Mouse (Mus musculus) lung, embryonic 15.5 days (tissue): ENCODE data around the gene Rnf183. TPM values are rescaled to one million over a fixed set of nuclear protein-coding genes. Genes with fewer than 3 reads are reported as not detected.
"Not testable (repeated sequence)": the region's sequence is repeated elsewhere in the genome, so short reads cannot be mapped to it uniquely, and the experiment has no call there.

Experiments
- ATAC-seq: fragments of 200-750 bp; cut with Nextera tagmentation; 2 replicates; pipeline ENCODE4 v1.8.0; 2017; ENCODE audit warnings: moderate number of reproducible peaks, borderline replicate concordance; ENCODE audit not compliant: low FRiP score, low TSS enrichment; ENCODE audit errors: extremely low read depth
- H3K27ac ChIP-seq: fragments of 300-500 bp; sonication (generic); 2 replicates; pipeline ENCODE4 v1.5.1; 2015; ENCODE audit warnings: moderate library complexity, mild to moderate bottlenecking, inconsistent platforms
- H3K27me3 ChIP-seq: fragments of 300-500 bp; sonication (generic); 2 replicates; pipeline ENCODE4 v1.6.1; 2015; ENCODE audit warnings: inconsistent platforms
- H3K36me3 ChIP-seq: fragments of 300-500 bp; sonication (generic); 2 replicates; pipeline ENCODE4 v1.6.1; 2015; ENCODE audit warnings: inconsistent platforms
- H3K4me1 ChIP-seq: fragments of 300-500 bp; sonication (generic); 2 replicates; pipeline ENCODE4 v1.6.1; 2015; ENCODE audit warnings: inconsistent platforms
- H3K4me2 ChIP-seq: fragments of 300-500 bp; sonication (generic); 2 replicates; pipeline ENCODE4 v1.6.1; 2015; ENCODE audit warnings: inconsistent platforms, mild to moderate bottlenecking, moderate library complexity
- H3K4me3 ChIP-seq: fragments of 300-500 bp; sonication (generic); 2 replicates; pipeline ENCODE4 v1.5.1; 2015; ENCODE audit warnings: mild to moderate bottlenecking, inconsistent platforms
- H3K9ac ChIP-seq: fragments of 300-500 bp; sonication (generic); 2 replicates; pipeline ENCODE4 v1.6.1; 2015; ENCODE audit warnings: inconsistent platforms
- H3K9me3 ChIP-seq: fragments of 300-500 bp; sonication (generic); 2 replicates; pipeline ENCODE4 v1.6.1; 2016; ENCODE audit warnings: inconsistent platforms
- WGBS: fragments of 180-500 bp; shearing (Covaris S2); methylation state at CpG from one replicate; pipeline ENCODE4 v1.1.7; 2015; 5-methylcytosine and 5-hydroxymethylcytosine counted together
- polyA plus RNA-seq: library from polyadenylated mRNA; unstranded; fragments of >200 nt; fragmentation: Nextera tagmentation; extraction: Ambion mirVana; gene quantifications from 2 replicates; pipeline ENCODE4 v1.2.1, GENCODE M21; 2015

Rnf183 gene
- polyA plus RNA-seq, result 0.14 TPM in 1 of 2 replicates, not detected in the other

DNA sequence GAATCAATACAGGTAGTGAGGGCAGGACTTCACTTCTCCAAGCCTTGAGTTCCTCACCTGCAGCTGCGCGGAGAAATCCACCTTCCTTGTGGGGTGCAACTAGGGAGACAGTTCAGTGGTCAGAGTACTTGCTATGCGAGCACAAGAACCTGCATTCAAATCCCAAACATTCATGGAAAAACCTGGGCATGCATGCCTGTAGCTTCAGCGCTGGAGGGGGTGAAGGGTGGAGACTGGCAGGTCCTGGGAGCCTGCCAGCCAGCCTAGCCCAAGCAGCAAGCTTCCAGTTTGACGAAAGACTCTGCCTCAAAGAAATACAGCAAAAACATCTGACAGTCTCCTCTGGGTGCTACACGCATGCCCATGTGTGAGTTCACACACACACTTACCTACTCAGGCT lies at the start of gene Rnf183:
Gene Rnf183, minus strand, starts transcription at position 172 of the 400 bp plus-strand sequence.
- no peak within 1 kb of the TSS for H3K4me2 ChIP-seq
- no peak for ATAC-seq
- H3K27me3 ChIP-seq, result no peaks in the 10 kb centered on the region
- no peak within 1 kb of the TSS for H3K4me3 ChIP-seq
- 78% methylated on average over 6 of the region's 6 CpGs for WGBS
- H3K9ac ChIP-seq, result no peak within 1 kb of the TSS
- no peaks in the 10 kb centered on the region for H3K4me1 ChIP-seq
- H3K9me3 ChIP-seq, result no peaks in the 10 kb centered on the region
- no peaks in the 10 kb centered on the region for H3K36me3 ChIP-seq
- H3K27ac ChIP-seq, result no peak within 1 kb of the TSS

GRCm38 (mm10) chr4:62480709-62481605 lies 45.9 kb upstream of the Rnf183 start:
- H3K4me1 ChIP-seq, result peaks cover 14% of the 10 kb centered on the region
- WGBS, result 27% methylated on average over 10 of the region's 10 CpGs
- H3K4me3 ChIP-seq, result peak overlapping the region; percentile 54
- H3K9me3 ChIP-seq, result no peaks in the 10 kb centered on the region
- no peaks in the 10 kb centered on the region for H3K36me3 ChIP-seq
- no peaks in the 10 kb centered on the region for H3K27me3 ChIP-seq
- peak overlapping the region; percentile 23; the same call in 1 of the 2 replicates for H3K27ac ChIP-seq
- peak overlapping the region; percentile 84 for H3K4me2 ChIP-seq
- ATAC-seq, result no peak
- H3K9ac ChIP-seq, result 0 out of 2 replicates have a peak overlapping the region, but pooled peaks have one; percentile 47

DNA sequence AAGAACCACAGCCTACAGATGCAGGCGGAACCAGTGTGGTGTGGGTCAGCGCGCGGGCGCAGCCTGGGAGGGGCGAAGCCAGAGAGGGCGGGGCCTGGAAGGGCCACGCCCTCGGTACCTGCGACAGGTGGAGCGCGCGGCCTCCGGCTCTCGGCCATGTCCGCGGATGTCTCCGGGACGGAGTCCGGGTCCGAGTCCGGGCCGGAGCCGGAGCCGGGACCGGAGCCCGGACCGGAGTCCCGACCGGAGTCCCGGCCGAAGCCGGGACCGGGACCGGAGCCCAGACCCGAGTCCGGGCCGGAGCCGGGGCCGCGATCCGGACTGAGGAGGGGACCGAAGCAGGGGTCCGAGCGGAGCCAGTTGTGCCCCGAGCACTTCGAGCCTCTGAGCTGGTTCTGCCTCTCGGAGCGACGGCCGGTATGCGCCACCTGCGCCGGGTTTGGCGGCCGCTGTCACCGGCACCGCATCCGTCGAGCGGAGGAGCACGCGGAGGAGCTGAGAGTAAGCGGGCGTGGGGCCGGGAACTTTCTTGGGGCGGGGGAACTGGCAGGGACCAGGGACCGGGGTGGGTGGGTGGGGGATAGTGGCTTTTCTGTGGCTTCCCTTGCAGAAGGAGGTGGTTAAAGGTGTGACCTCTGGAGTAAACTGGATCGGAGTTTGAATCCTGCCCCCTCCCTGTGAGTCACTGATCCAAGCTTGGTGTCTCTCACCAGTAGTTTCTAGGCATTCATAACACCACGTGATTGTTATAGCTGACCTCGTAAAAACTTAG lies 45.1 kb upstream of the Rnf183 start, which contains the start of gene Bspry:
Gene Bspry, plus strand, starts transcription at position 117 of the 772 bp plus-strand sequence.
- Histone ChIP-seq H3K36me3 (no peaks in the 10 kb centered on the region), H3K4me1 (peaks cover 14% of the 10 kb centered on the region), H3K4me2 (peak within 1 kb of the TSS; percentile 84), H3K4me3 (peak within 1 kb of the TSS; percentile 54), H3K27me3 (no peaks in the 10 kb centered on the region), H3K9me3 (no peaks in the 10 kb centered on the region), H3K9ac (peak within 1 kb of the TSS; percentile 47), H3K27ac (peak within 1 kb of the TSS; percentile 77)
- under 1% methylated on average over 71 of the region's 71 CpGs for WGBS
- peak; percentile 74 for ATAC-seq

- Histone ChIP-seq H3K4me2 (peak overlapping the region; percentile 84), H3K9ac (peak overlapping the region; percentile 47; the same call in 1 of the 2 replicates), H3K4me1 (peaks cover 14% of the 10 kb centered on the region), H3K4me3 (peak overlapping the region; percentile 54), H3K27ac (0 out of 2 replicates have a peak overlapping the region, but pooled peaks have one; percentile 41)
- not testable (repeated sequence) for H3K9me3 ChIP-seq, ATAC-seq, H3K27me3 ChIP-seq, H3K36me3 ChIP-seq
- 12% methylated on average over 11 of the region's 11 CpGs for WGBS
Observed at GRCm38 (mm10) chr4:62479593-62479936, 44.5 kb upstream of the Rnf183 start.

DNA sequence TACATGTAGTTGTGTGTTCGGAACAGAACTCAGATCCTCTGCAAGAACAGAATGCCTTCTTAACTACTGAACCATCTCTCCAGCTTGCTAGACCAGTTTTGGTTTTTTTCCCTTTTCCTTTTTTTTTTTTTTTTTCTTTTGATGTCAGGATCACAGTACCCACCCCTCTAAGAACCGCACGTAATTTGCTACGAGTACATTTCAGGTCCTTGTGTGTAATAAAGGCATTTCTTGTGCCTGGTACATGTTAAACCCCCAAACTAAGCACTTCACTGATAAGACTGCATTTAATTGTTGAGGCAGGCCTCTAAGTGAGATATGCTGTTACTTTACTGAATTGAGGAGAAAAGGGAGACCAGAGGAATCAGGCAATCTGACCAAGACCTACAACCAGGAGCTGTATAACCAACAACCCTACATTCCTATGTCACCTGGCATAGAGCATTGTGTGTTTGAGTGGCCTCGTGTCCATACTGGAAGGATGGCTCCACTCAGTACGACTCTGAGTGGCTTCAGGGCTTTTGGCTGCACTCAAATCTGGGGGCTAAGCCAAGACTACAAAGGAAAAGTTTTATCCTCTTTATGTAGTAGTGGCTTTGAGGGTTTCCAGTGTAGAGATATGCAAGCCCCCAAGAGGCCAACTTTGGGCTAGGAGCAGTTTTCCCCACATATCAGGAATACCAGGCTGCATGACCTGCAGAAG lies 42.6 kb upstream of the Rnf183 start:
- Histone ChIP-seq H3K36me3 (no peaks in the 10 kb centered on the region), H3K27me3 (no peaks in the 10 kb centered on the region), H3K27ac (peak overlapping the region; percentile 77), H3K4me3 (no peak overlapping the region), H3K9ac (no peak overlapping the region), H3K4me1 (peaks cover 14% of the 10 kb centered on the region), H3K4me2 (no peak overlapping the region; the same call in 1 of the 2 replicates), H3K9me3 (no peaks in the 10 kb centered on the region)
- peak; percentile 64 for ATAC-seq
- 65% methylated on average over 6 of the region's 6 CpGs for WGBS

- Histone ChIP-seq H3K4me2 (no peak overlapping the region; the same call in 1 of the 2 replicates), H3K9me3 (no peaks in the 10 kb centered on the region), H3K27ac (peak overlapping the region; percentile 76), H3K4me1 (peaks cover 14% of the 10 kb centered on the region), H3K9ac (no peak overlapping the region), H3K27me3 (no peaks in the 10 kb centered on the region), H3K36me3 (no peaks in the 10 kb centered on the region), H3K4me3 (no peak overlapping the region)
- 52% methylated on average over 6 of the region's 6 CpGs for WGBS
- no peak for ATAC-seq
Observed at GRCm38 (mm10) chr4:62475793-62476192, 40.7 kb upstream of the Rnf183 start.

DNA sequence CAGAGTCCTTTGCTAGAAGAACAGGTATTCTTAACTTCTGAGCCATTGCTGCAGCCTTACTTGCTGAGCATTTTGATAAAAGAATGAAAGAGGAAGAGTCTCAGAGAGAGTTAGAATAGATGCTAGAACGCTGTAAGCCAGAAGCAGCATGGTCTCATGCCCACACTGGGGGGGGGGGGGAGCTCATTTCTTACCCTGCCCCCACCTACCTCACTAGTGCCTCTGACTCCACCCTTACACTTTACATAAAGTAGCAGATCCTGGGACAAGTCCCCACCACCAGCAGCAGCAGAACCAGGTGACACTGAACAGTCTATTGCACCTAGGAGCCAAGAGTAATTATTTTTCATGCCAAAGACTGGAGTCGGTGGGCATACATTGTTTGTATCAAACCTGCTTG lies 40.1 kb upstream of the Rnf183 start:
- Histone ChIP-seq H3K9ac (no peak overlapping the region), H3K4me2 (no peak overlapping the region), H3K4me3 (no peak overlapping the region), H3K27ac (peak overlapping the region; percentile 76), H3K36me3 (no peaks in the 10 kb centered on the region), H3K4me1 (peaks cover 17% of the 10 kb centered on the region), H3K27me3 (no peaks in the 10 kb centered on the region), H3K9me3 (no peaks in the 10 kb centered on the region)
- 60% methylated on average over 2 of the region's 2 CpGs for WGBS
- no peak for ATAC-seq

- H3K4me1 ChIP-seq, result peaks cover 8% of the 10 kb centered on the region; the same call in 1 of the 2 replicates
- H3K4me2 ChIP-seq, result no peak overlapping the region
- no peaks in the 10 kb centered on the region for H3K36me3 ChIP-seq
- no peak overlapping the region for H3K27ac ChIP-seq
- no peaks in the 10 kb centered on the region for H3K9me3 ChIP-seq
- H3K9ac ChIP-seq, result no peak overlapping the region
- WGBS, result 83% methylated on average over 2 of the region's 2 CpGs
- no peak overlapping the region for H3K4me3 ChIP-seq
- no peak for ATAC-seq
- no peaks in the 10 kb centered on the region for H3K27me3 ChIP-seq
Observed at GRCm38 (mm10) chr4:62472071-62472470, 37.0 kb upstream of the Rnf183 start.

- Histone ChIP-seq H3K4me2 (peak within 1 kb of the TSS; percentile 90), H3K27me3 (no peaks in the 10 kb centered on the region), H3K9me3 (no peaks in the 10 kb centered on the region), H3K4me1 (peaks cover 5% of the 10 kb centered on the region; the same call in 1 of the 2 replicates), H3K4me3 (peak within 1 kb of the TSS; percentile 79), H3K27ac (0 out of 2 replicates have a peak within 1 kb of the TSS, but pooled peaks have one; percentile 6), H3K36me3 (no peaks in the 10 kb centered on the region), H3K9ac (peak within 1 kb of the TSS; percentile 70)
- ATAC-seq, result peak; percentile 89
- under 1% methylated on average over 30 of the region's 30 CpGs for WGBS
Observed at GRCm38 (mm10) chr4:62470598-62471051, 35.6 kb upstream of the Rnf183 start, which contains the start of gene Wdr31. Gene Wdr31, minus strand, starts transcription at chr4:62470896.

DNA sequence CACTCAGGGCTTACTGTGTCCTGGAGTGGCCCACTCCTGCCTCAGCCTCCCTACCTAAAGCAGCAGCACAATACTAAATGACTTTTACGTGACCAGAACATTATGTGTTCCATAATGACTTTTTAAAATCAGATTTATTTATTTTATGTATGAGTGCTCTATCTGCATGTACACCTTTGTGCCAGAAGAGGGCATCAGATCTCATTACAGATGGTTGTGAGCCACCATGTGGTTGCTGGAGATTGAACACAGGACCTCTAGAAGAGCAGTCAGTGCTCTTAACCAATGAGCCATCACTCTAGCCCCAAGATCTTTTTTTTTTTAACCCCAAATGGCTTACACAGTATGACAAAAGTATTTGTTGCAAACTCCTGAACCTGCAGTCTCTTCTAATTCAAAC lies 33.1 kb upstream of the Rnf183 start:
- 88% methylated on average over 1 of the region's 1 CpGs for WGBS

GRCm38 (mm10) chr4:62463124-62463523 lies 28.1 kb upstream of the Rnf183 start:
- ATAC-seq, result no peak
- no peak overlapping the region for H3K4me3 ChIP-seq
- 79% methylated on average over 2 of the region's 2 CpGs for WGBS
- no peaks in the 10 kb centered on the region; the same call in 1 of the 2 replicates for H3K36me3 ChIP-seq
- H3K9me3 ChIP-seq, result no peaks in the 10 kb centered on the region
- no peak overlapping the region for H3K27ac ChIP-seq
- H3K9ac ChIP-seq, result no peak overlapping the region
- no peaks in the 10 kb centered on the region for H3K27me3 ChIP-seq
- H3K4me1 ChIP-seq, result 0 out of 2 replicates have a peak, but pooled peaks cover 3% of the 10 kb centered on the region
- H3K4me2 ChIP-seq, result no peak overlapping the region

More for the DNA sequence above, 33.1 kb upstream of the Rnf183 start:
- Histone ChIP-seq H3K27ac (no peak overlapping the region), H3K4me3 (no peak overlapping the region), H3K9ac (no peak overlapping the region), H3K4me2 (no peak overlapping the region), H3K27me3 (no peaks in the 10 kb centered on the region), H3K9me3 (no peaks in the 10 kb centered on the region), H3K36me3 (no peaks in the 10 kb centered on the region; the same call in 1 of the 2 replicates), H3K4me1 (peaks cover 5% of the 10 kb centered on the region; the same call in 1 of the 2 replicates)
- ATAC-seq, result no peak
